Mouse (Mus musculus) splenic B cell, adult 2 months (primary cell): ENCODE results near the gene Zdhhc12.
"Not testable (repeated sequence)": the region's sequence is repeated elsewhere in the genome, so short reads cannot be mapped to it uniquely, and the experiment has no call there.

Experiments
- DNase-seq: peaks from one replicate; pipeline ENCODE4 v3.0.0-alpha.2; 2011; ENCODE audit warnings: low read depth, low spot score
- H3K27me3 ChIP-seq: 2 replicates; pipeline ENCODE4 v1.6.1; 2012; ENCODE audit warnings: mild to moderate bottlenecking, low read length, moderate library complexity, mixed read lengths; ENCODE audit not compliant: control insufficient read depth, poor library complexity, insufficient read depth, severe bottlenecking
- H3K36me3 ChIP-seq: 2 replicates; pipeline ENCODE4 v1.6.1; 2012; ENCODE audit warnings: mild to moderate bottlenecking, low read length, moderate library complexity, mixed read lengths; ENCODE audit not compliant: control insufficient read depth, poor library complexity, insufficient read depth, severe bottlenecking

Zdhhc12 gene

GRCm38 (mm10) chr2:30063235-30063634 is 30.2 kb downstream of the Zdhhc12 start:
- no peaks in the 10 kb centered on the region for H3K36me3 ChIP-seq
- DNase-seq, result no peak
- no peaks in the 10 kb centered on the region for H3K27me3 ChIP-seq

GRCm38 (mm10) chr2:30062249-30063093 is 31.0 kb downstream of the Zdhhc12 start:
- peak; percentile 36 for DNase-seq
- H3K36me3 ChIP-seq, result no peaks in the 10 kb centered on the region
- no peaks in the 10 kb centered on the region for H3K27me3 ChIP-seq

DNA sequence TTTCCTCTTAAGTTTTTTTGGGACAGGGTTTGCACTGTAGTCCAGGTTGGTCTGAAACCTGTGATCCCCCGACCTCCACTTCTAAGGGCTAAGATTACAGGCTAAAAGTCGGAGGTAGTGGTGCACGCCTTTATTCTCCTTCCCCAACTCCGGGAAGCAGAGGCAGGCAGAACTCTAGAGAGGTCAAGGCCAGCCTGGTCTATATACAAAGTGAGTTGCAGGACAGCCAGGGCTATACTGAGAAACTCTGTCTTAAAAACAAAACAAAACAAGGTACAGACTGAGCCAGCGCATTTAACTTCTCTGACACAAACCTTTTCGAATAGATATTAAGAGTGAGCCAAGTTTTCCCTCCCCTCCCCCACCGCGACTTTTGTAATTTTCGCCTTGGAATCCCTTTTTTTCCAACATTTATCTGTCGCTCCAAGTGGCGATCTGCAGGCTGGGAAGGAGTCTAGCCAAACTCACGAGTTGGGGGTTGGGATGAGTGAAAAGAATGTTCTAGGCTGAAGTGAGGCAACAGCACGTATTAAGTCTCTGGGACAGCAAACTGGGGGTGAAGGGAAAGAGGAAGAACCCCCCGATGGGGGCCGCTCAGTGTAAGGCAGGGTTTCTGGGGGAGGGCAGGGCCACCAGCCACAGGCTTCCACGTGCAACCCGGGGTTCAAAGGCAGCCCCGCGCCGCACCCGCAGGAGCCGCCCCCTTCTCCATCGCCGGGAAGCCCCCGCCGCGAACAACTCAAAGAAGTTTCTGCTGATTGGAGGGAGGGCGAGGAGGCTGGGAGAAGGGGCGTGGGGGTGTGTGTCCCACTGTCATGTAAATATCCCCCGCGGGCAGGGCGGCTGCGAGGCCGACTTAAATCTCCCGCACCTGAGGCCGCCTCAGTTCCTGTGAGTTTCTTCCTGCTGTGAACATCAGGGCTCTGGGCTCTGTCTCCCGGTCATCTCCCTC is 32.0 kb downstream of the Zdhhc12 start:
- Histone ChIP-seq H3K27me3 (no peaks in the 10 kb centered on the region), H3K36me3 (no peaks in the 10 kb centered on the region)
- peak; percentile 51 for DNase-seq

GRCm38 (mm10) chr2:30058418-30058817 is 35.0 kb downstream of the Zdhhc12 start:
- Histone ChIP-seq H3K27me3 (no peaks in the 10 kb centered on the region), H3K36me3 (no peaks in the 10 kb centered on the region)
- no peak for DNase-seq

DNA sequence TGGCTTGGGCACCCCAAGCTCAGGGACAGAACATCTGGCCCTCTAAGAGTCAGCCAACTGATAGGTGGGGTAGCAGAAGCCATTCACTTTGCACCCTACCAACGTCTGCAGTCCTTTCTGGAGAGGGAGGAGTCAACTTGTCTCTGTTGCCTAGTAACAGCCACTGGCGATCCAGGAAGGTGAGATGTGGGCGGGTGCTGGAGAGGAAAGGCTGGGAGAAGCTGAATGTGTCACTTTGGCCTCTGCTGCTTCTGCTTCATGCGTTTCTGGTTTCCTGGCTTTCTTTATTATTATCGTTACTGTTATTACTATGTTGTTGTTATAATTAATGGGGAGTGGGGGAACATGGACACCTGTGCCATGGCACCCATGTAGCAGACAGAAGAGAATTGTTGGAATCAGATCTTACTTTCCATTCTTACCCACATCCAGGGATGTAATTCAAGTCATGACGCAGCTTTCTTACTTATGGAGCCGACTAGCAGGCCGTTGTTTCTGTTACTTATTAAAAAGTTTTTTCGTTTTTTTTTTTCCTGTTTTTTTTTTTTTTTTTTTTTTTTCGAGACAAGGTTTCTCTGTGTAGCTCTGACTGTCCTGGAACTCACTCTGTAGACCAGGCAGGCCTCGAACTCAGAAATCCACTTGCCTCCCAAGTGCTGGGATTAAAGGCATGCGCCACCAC is 36.1 kb downstream of the Zdhhc12 start, which contains the start of gene Set:
Gene Set, plus strand, starts transcription at position 156 of the 682 bp plus-strand sequence.
- peak; percentile 23 for DNase-seq
- H3K27me3 ChIP-seq, result no peaks in the 10 kb centered on the region
- no peaks in the 10 kb centered on the region for H3K36me3 ChIP-seq

DNA sequence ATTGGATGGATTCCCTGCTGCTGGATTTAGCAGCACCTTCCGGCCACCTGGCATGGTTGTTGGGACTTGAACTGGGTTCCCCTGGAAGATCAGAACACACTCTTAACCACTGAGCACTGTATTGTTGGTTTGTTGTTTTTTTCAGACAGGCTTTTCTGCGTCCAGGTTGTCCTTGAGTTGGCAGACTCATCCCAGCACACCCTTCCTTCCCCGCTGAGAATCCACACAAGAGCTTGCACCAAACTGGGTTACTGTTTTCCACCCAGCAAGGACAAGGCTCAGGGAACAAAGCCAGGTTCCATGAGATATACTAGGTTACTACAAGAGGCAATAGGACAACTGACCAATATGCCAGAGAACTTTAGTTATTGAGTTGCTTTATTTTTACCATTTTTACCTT is 36.7 kb downstream of the Zdhhc12 start:
- Histone ChIP-seq H3K27me3 (no peaks in the 10 kb centered on the region), H3K36me3 (no peaks in the 10 kb centered on the region)
- no peak for DNase-seq

DNA sequence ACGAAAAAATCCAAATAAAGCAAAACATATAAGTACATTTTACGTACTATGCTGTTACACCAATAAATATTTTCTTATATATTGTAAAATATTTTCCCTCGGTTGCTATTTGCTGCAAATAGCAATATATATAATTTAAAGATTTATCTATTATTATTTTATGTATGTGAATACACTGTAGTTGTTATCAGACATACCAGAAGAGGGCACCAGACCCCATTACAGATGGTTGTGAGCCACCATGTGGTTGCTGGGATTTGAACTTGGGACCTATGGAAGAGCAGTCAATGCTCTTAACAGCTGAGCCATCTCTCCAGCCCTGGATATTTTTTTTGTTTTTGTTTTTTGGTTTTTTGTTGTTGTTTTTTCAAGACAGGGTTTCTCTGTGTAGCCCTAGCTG is 38.1 kb downstream of the Zdhhc12 start:
- not testable (repeated sequence) for H3K27me3 ChIP-seq, DNase-seq

DNA sequence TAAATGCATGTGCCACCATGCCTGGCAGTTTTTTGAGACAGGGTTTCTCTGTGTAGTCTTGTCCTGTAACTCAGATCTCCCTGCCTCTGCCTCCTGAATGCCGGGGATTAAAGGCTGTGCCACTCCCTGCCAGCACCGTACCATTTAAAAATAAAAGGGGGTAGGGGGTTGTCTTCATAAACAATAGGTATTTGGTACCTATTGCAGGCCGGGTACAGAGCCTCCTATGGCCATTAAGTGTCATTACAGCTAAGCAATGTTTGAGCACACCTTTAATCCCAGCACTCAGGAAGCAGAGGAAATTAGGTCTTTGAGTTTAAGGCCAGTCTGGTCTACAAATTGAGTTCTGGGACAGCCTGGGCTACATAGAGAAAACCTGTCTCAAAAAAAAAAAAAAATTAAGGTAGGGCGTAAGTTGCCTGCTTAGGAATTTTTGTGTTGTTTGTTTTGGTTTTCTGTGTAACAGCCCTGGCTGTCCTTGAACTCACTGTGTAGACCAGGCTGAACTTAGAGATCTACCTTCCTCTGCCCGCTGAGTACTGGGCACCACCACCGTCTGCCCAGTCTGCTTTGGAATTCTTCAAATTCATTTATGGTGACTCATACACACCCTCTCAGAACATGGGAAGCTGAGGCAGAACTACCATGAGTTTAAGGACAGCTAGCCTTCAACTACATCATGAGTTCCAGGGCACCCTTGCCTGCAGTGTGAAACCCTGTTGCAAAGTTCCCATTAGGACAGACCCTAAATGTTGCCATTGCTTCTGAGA is 41.3 kb downstream of the Zdhhc12 start:
- no peaks in the 10 kb centered on the region for H3K36me3 ChIP-seq
- DNase-seq, result peak; percentile 53
- H3K27me3 ChIP-seq, result no peaks in the 10 kb centered on the region

More for the DNA sequence above, 38.1 kb downstream of the Zdhhc12 start:
- H3K36me3 ChIP-seq, result not testable (repeated sequence)

- no peaks in the 10 kb centered on the region for H3K27me3 ChIP-seq
- no peaks in the 10 kb centered on the region for H3K36me3 ChIP-seq
- no peak for DNase-seq
Observed at GRCm38 (mm10) chr2:30049831-30050230, 43.6 kb downstream of the Zdhhc12 start.

DNA sequence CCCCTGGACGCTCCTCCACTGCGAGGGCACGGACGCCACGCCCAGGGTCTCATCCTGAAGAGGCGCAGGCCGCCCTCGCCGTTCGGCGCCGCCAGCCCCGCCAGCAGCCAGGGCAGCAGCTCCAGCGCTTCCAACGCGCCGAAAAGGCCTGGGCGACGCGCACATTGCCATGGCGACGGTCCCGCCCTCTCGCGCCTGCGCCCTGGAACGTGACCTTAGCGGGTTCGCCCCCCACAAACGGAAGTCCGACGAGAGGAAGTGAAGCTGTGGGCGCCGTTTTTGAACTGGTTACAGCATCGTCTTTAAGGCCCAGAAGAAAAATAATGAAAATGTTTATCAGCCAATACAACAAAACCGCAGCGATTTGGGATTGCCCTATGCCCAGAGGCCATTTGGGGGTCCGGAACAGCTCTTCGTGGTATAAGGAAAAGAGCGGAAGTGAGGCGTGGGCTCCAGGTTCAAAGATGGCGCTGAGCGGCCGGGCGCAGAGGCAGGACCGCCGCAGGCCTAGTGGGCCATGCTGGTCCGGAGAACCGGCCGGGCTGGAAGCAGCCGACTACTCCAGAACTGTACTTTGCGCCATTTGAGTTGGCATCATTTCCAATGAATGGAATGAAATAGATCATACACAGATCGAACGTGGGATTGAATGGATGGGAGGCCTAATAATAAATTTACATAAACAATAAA is 44.6 kb downstream of the Zdhhc12 start, which contains the start of gene Wdr34:
Gene Wdr34, minus strand, starts transcription at position 183 of the 690 bp plus-strand sequence.
- H3K36me3 ChIP-seq, result no peaks in the 10 kb centered on the region
- peak; percentile 98 for DNase-seq
- no peaks in the 10 kb centered on the region for H3K27me3 ChIP-seq

- H3K27me3 ChIP-seq, result no peaks in the 10 kb centered on the region
- peak; percentile 43 for DNase-seq
- H3K36me3 ChIP-seq, result no peaks in the 10 kb centered on the region
Observed at GRCm38 (mm10) chr2:30048101-30048501, 45.3 kb downstream of the Zdhhc12 start.

DNA sequence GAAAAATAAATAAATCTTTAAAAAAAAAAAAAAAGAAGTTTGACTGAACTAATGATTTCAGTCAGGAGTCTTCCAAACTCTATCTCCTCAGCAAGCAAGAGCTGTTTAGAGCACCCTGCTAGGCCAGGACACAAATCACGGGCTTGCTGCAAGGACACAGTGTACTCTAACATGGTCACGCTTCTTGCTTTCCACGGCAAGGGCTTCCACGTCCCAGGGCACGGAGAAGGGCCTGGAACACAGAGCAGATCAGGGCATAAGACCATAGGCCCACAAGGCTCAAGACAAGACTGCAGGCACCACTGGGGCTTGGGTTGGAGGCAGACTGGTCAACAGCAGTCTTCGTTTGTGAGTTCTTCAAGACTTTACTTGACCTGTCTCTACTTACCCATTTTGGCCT is 46.3 kb downstream of the Zdhhc12 start:
- H3K27me3 ChIP-seq, result no peaks in the 10 kb centered on the region
- no peak for DNase-seq
- no peaks in the 10 kb centered on the region for H3K36me3 ChIP-seq

DNA sequence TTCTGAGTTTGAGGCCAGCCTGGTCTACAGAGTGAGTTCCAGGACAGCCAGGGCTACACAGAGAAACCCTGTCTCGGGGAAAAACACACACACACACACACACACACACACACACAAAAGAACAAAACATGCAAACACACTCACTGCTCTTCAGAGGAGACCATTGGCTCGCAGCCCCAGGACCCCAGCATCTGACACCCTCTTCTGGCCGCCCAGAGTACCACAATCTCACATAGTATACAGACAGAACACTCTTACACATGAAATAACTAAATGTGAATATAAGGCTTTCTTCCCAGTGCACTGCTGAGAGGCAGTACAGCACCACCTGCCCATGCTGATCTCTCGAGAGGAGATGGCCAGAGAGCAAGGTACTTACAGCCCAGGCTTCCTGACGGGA is 48.9 kb downstream of the Zdhhc12 start:
- Histone ChIP-seq H3K27me3 (no peaks in the 10 kb centered on the region), H3K36me3 (no peaks in the 10 kb centered on the region)
- DNase-seq, result no peak
